14 mouse cellular contexts compared by ENCODE assay signal in the genomic region with DNA sequence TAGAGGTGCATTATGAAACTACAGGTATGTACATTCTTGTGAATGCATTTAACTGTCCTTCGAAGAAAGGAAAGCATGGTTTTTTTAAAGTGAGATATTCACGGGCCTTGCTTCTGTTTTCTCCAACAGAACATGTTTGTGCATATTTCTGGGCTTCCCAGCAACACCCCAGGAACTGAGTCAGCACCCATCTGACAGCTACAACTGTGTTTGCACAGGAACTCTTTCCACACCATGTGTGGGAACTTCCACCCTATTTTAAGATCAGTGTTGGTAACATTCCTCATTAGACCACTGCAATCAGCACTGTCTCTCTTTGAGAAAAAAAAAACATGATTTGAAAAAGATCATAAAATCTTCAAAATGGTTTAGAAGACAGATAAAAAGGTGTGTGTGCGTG.
A peak's percentile ranks its signal among the peaks of the same experiment; 100 is the strongest.
DNase-seq lines count a peak whose midpoint lies in the region.
"Had no signal": no experiment of that assay in that cellular context is flagged by ENCODE, and none has a peak within 500 bp of the region (broad histone marks: within the 10 kb centered on the region; RNA-seq: fewer than 3 reads in every experiment).

No protein-coding gene starts in this region.

- peak; percentile 11 for DNase-seq in 416B (ENCODE audit: low read depth)
- DNase-seq in frontal cortex, adult 2 months (ENCODE audit: extremely low spot score in 1 of 2, low spot score in 1 of 2), result peak; percentile 75 to 87
- peak; percentile 22 for DNase-seq in layer of hippocampus, adult 9-10 months (ENCODE audit: low spot score)
- DNase-seq in left cerebral cortex, postnatal 36 days (ENCODE audit: low spot score in 2 of 2), result peak; percentile 51 to 52
- no peak for DNase-seq in spleen, adult 18-20 months
- DNase-seq in heart, adult 18-20 months, result no peak
- DNase-seq in thymus, postnatal 0 days (ENCODE audit: low spot score), result no peak
- no peak for DNase-seq in adrenal gland, adult 2 months
- DNase-seq: cerebellum, adult 11 months; heart, postnatal 4 days; kidney, postnatal 14 days; liver; lung, adult 2 months; thymus, adult 2 months had no signal

- intact Hi-C loops in left cerebral cortex, postnatal 36 days (cut with DNase I), result no loop called here

Comparison
In these comparisons a context has a peak if more than half of its experiments do, and no peak if none do; other contexts are left out.
1. DNase-seq: peak in 416B (single experiment), frontal cortex, adult 2 months (2 of 2), layer of hippocampus, adult 9-10 months (single experiment) and left cerebral cortex, postnatal 36 days (2 of 2); none in spleen, adult 18-20 months (0 of 2), heart, adult 18-20 months (0 of 2), thymus, postnatal 0 days (single experiment) and adrenal gland, adult 2 months (single experiment).